Mouse (Mus musculus): Measurements from ENCODE around the gene Ola1. TPM values are rescaled to one million over a fixed set of nuclear protein-coding genes. Genes with fewer than 3 reads are reported as not detected.

Gene Ola1
- polyA plus RNA-seq (2014; fragmentation: Nextera tagmentation; extraction: Ambion mirVana), result 99.2 and 101 TPM in 2 replicates

GRCm38 (mm10) chr2:73218913-73219312 lies at the start of gene Ola1:
Ola1 (minus strand) TSS chr2:73218924.
- H3K9me3 ChIP-seq (ENCODE audit: control insufficient read depth, low read length), result no peaks in the 10 kb centered on the region
- DNase-seq (ENCODE audit: low spot score, missing footprints) (no peak), ATAC-seq (ENCODE audit: low FRiP score) (no peak)
- no peak within 1 kb of the TSS for H3K27ac ChIP-seq (ENCODE audit: low read depth, low read length)
- H3K4me3 ChIP-seq (ENCODE audit: low read depth, low read length), result no peak within 1 kb of the TSS
- H3K9ac ChIP-seq (ENCODE audit: low read length), result no peak within 1 kb of the TSS
- 89% methylated on average over 5 of the region's 5 CpGs for WGBS
- no peak within 1 kb of the TSS for H3K4me2 ChIP-seq
- H3K36me3 ChIP-seq (ENCODE audit: control insufficient read depth, insufficient read depth, low read length), result no peaks in the 10 kb centered on the region
- no peaks in the 10 kb centered on the region for H3K27me3 ChIP-seq (ENCODE audit: control insufficient read depth, insufficient read depth, low read length)
- H3K4me1 ChIP-seq (ENCODE audit: control insufficient read depth, insufficient read depth, low read length), result peaks cover 2% of the 10 kb centered on the region; the same call in 1 of the 2 replicates

GRCm38 (mm10) chr2:73268281-73268680 lies 49.6 kb upstream of the Ola1 start:
- H3K27me3 ChIP-seq (ENCODE audit: control insufficient read depth, insufficient read depth, low read length), result peaks cover 96% of the 10 kb centered on the region
- no peaks in the 10 kb centered on the region for H3K9me3 ChIP-seq (ENCODE audit: control insufficient read depth, low read length)
- H3K4me2 ChIP-seq, result no peak overlapping the region; the same call in 1 of the 2 replicates
- H3K9ac ChIP-seq (ENCODE audit: low read length), result no peak overlapping the region
- DNase-seq (ENCODE audit: low spot score, missing footprints) (peak; percentile 94), ATAC-seq (ENCODE audit: low FRiP score) (no peak)
- no peak overlapping the region for H3K27ac ChIP-seq (ENCODE audit: low read depth, low read length)
- no peak overlapping the region for H3K4me3 ChIP-seq (ENCODE audit: low read depth, low read length)
- H3K4me1 ChIP-seq (ENCODE audit: control insufficient read depth, insufficient read depth, low read length), result peaks cover 29% of the 10 kb centered on the region
- H3K36me3 ChIP-seq (ENCODE audit: control insufficient read depth, insufficient read depth, low read length), result no peaks in the 10 kb centered on the region
- WGBS, result under 1% methylated on average over 12 of the region's 12 CpGs

DNA sequence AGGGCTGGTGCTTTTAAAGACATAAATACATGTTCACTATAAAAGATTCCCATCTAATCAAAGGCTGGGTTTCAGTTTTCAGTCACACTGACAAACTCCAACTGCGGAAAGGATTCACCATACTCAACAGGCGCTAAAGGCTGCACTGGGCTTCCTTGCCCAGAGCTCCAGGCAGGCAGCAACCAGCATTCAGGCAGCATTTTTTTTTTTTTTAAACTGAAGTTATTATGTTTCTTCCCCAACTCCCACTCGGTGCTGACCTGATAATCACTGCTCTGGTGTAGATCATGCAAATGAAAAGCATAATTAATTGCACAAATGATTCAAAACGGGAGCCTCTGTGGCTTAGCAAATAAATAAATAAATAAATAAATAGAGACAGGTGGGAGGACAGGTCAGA lies 49.1 kb upstream of the Ola1 start:
- Histone ChIP-seq H3K4me3 (ENCODE audit: low read depth, low read length) (no peak overlapping the region), H3K27ac (ENCODE audit: low read depth, low read length) (no peak overlapping the region), H3K4me2 (no peak overlapping the region), H3K27me3 (ENCODE audit: control insufficient read depth, insufficient read depth, low read length) (peaks cover 96% of the 10 kb centered on the region), H3K4me1 (ENCODE audit: control insufficient read depth, insufficient read depth, low read length) (peaks cover 24% of the 10 kb centered on the region), H3K36me3 (ENCODE audit: control insufficient read depth, insufficient read depth, low read length) (no peaks in the 10 kb centered on the region), H3K9ac (ENCODE audit: low read length) (no peak overlapping the region), H3K9me3 (ENCODE audit: control insufficient read depth, low read length) (no peaks in the 10 kb centered on the region)
- DNase-seq (ENCODE audit: low spot score, missing footprints) (peak; percentile 87), ATAC-seq (ENCODE audit: low FRiP score) (no peak)
- WGBS, result 0% methylated on average over 4 of the region's 4 CpGs

- Histone ChIP-seq H3K27me3 (ENCODE audit: control insufficient read depth, insufficient read depth, low read length) (peaks cover 96% of the 10 kb centered on the region), H3K4me1 (ENCODE audit: control insufficient read depth, insufficient read depth, low read length) (peaks cover 19% of the 10 kb centered on the region), H3K4me3 (ENCODE audit: low read depth, low read length) (no peak overlapping the region), H3K9me3 (ENCODE audit: control insufficient read depth, low read length) (no peaks in the 10 kb centered on the region), H3K9ac (ENCODE audit: low read length) (no peak overlapping the region), H3K36me3 (ENCODE audit: control insufficient read depth, insufficient read depth, low read length) (no peaks in the 10 kb centered on the region), H3K27ac (ENCODE audit: low read depth, low read length) (no peak overlapping the region), H3K4me2 (no peak overlapping the region)
- peak; percentile 90 for DNase-seq (ENCODE audit: low spot score, missing footprints)
- no peak for ATAC-seq (ENCODE audit: low FRiP score)
- WGBS, result 29% methylated on average over 3 of the region's 3 CpGs
Observed at GRCm38 (mm10) chr2:73267231-73267630, 48.5 kb upstream of the Ola1 start.

DNA sequence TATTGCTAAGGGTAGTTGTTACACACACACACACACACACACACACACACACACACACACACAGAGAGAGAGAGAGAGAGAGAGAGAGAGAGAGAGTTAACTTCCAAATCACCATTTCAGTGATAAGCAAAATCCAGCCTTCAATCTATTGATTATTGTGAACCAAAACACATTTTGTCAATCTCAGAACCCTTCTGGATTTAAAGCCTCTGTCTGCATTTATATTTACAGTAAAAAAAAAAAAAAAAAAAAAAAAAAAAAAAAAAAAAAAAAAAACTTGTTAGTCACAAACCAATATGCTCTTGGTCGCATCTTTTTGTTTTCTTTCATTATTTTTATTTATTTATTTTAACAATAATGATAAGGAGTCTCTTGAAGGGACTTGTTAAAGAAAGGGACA lies 47.9 kb upstream of the Ola1 start:
- no peak overlapping the region for H3K9ac ChIP-seq (ENCODE audit: low read length)
- H3K4me2 ChIP-seq, result no peak overlapping the region
- no peak for ATAC-seq (ENCODE audit: low FRiP score)
- no peak overlapping the region for H3K4me3 ChIP-seq (ENCODE audit: low read depth, low read length)
- H3K9me3 ChIP-seq (ENCODE audit: control insufficient read depth, low read length), result no peaks in the 10 kb centered on the region
- no peak for DNase-seq (ENCODE audit: low spot score, missing footprints)
- WGBS, result 50% methylated on average over 1 of the region's 1 CpGs
- peaks cover 95% of the 10 kb centered on the region for H3K27me3 ChIP-seq (ENCODE audit: control insufficient read depth, insufficient read depth, low read length)
- H3K36me3 ChIP-seq (ENCODE audit: control insufficient read depth, insufficient read depth, low read length), result no peaks in the 10 kb centered on the region
- H3K4me1 ChIP-seq (ENCODE audit: control insufficient read depth, insufficient read depth, low read length), result peaks cover 18% of the 10 kb centered on the region
- H3K27ac ChIP-seq (ENCODE audit: low read depth, low read length), result no peak overlapping the region

- H3K4me1 ChIP-seq (ENCODE audit: control insufficient read depth, insufficient read depth, low read length), result peaks cover 14% of the 10 kb centered on the region
- H3K4me2 ChIP-seq, result no peak overlapping the region
- WGBS, result 9% methylated on average over 5 of the region's 5 CpGs
- peaks cover 89% of the 10 kb centered on the region for H3K27me3 ChIP-seq (ENCODE audit: control insufficient read depth, insufficient read depth, low read length)
- no peak overlapping the region for H3K9ac ChIP-seq (ENCODE audit: low read length)
- H3K27ac ChIP-seq (ENCODE audit: low read depth, low read length), result no peak overlapping the region
- DNase-seq (ENCODE audit: low spot score, missing footprints) (peak; percentile 88), ATAC-seq (ENCODE audit: low FRiP score) (no peak)
- no peak overlapping the region for H3K4me3 ChIP-seq (ENCODE audit: low read depth, low read length)
- H3K36me3 ChIP-seq (ENCODE audit: control insufficient read depth, insufficient read depth, low read length), result no peaks in the 10 kb centered on the region
- peaks cover 1% of the 10 kb centered on the region; the same call in 1 of the 2 replicates for H3K9me3 ChIP-seq (ENCODE audit: control insufficient read depth, low read length)
Observed at GRCm38 (mm10) chr2:73266011-73266410, 47.3 kb upstream of the Ola1 start.

DNA sequence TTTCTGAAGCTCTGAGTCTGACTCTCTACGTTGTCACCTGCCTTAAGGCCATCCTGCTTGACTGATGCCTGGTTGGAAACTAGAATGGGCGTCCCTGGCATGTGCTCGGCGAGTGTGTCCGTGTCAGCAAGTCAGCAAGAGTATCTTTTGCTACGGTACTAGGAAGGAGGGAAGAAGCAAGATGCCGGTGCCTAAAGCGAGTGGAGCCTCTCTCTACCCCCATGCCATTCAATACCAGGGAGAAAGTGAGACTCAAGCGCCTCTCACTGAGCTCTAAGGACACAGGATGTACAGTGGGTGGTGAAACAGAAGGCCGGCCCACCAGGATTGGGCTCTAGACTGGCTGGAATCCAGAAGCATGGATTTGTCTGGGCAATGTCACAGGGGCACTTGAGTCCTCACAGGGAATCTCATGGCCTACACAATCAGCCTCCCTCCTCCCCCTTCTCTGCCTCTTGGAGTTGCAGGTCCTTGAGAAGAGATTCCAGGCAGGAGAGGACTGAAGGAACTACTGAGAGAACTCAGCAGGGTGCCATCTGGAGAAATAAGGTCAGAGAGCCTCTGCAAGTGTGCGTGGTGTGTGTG lies 46.0 kb upstream of the Ola1 start:
- DNase-seq (ENCODE audit: low spot score, missing footprints) (peak; percentile 91), ATAC-seq (ENCODE audit: low FRiP score) (no peak)
- H3K27ac ChIP-seq (ENCODE audit: low read depth, low read length), result no peak overlapping the region
- peaks cover 76% of the 10 kb centered on the region for H3K27me3 ChIP-seq (ENCODE audit: control insufficient read depth, insufficient read depth, low read length)
- WGBS, result 7% methylated on average over 11 of the region's 11 CpGs
- no peak overlapping the region for H3K9ac ChIP-seq (ENCODE audit: low read length)
- peaks cover 2% of the 10 kb centered on the region; the same call in 1 of the 2 replicates for H3K9me3 ChIP-seq (ENCODE audit: control insufficient read depth, low read length)
- H3K4me1 ChIP-seq (ENCODE audit: control insufficient read depth, insufficient read depth, low read length), result peaks cover 8% of the 10 kb centered on the region
- H3K36me3 ChIP-seq (ENCODE audit: control insufficient read depth, insufficient read depth, low read length), result no peaks in the 10 kb centered on the region
- peak overlapping the region; percentile 53 for H3K4me2 ChIP-seq
- H3K4me3 ChIP-seq (ENCODE audit: low read depth, low read length), result no peak overlapping the region

GRCm38 (mm10) chr2:73263794-73264610 lies 45.3 kb upstream of the Ola1 start:
- Histone ChIP-seq H3K27me3 (ENCODE audit: control insufficient read depth, insufficient read depth, low read length) (peaks cover 69% of the 10 kb centered on the region), H3K9me3 (ENCODE audit: control insufficient read depth, low read length) (peaks cover 2% of the 10 kb centered on the region; the same call in 1 of the 2 replicates), H3K4me3 (ENCODE audit: low read depth, low read length) (peak overlapping the region; percentile 24), H3K4me1 (ENCODE audit: control insufficient read depth, insufficient read depth, low read length) (peaks cover 8% of the 10 kb centered on the region), H3K4me2 (peak overlapping the region; percentile 53), H3K27ac (ENCODE audit: low read depth, low read length) (no peak overlapping the region), H3K36me3 (ENCODE audit: control insufficient read depth, insufficient read depth, low read length) (no peaks in the 10 kb centered on the region), H3K9ac (ENCODE audit: low read length) (peak overlapping the region; percentile 36)
- ATAC-seq (ENCODE audit: low FRiP score), result no peak
- 1% methylated on average over 38 of the region's 38 CpGs for WGBS
- DNase-seq (ENCODE audit: low spot score, missing footprints), result peak; percentile 96

DNA sequence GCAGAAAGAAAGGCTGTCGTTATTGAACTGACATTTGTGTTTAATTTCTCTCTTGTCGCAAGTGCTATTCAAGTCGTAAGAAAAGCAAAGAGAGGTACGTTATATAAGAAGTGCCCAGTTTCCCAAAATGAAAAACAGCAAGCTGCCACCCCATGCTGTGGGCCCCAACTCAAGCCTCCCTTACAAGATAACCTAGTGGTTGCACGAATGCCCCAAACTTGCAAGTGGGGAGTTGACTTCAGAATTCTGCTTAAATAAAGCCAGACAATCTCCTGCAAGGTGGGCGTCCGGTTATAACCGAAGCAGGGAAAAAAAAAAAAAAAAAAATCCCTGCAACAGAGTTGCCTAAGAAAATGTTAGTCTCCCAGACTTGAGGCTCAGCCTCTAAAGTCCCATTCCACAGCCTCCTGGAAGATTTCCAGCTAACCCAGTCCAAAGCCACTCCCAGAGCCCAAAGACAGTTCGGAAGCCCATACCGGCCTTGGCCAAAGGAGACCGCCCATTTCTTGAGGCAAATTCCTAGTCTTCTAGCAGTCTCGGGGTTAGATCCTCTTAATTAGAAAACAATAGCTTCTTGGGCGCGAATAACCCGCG lies 44.5 kb upstream of the Ola1 start:
- Histone ChIP-seq H3K4me2 (peak overlapping the region; percentile 53), H3K27ac (ENCODE audit: low read depth, low read length) (no peak overlapping the region), H3K9ac (ENCODE audit: low read length) (peak overlapping the region; percentile 36), H3K9me3 (ENCODE audit: control insufficient read depth, low read length) (peaks cover 2% of the 10 kb centered on the region; the same call in 1 of the 2 replicates), H3K4me1 (ENCODE audit: control insufficient read depth, insufficient read depth, low read length) (peaks cover 8% of the 10 kb centered on the region), H3K4me3 (ENCODE audit: low read depth, low read length) (peak overlapping the region; percentile 24), H3K27me3 (ENCODE audit: control insufficient read depth, insufficient read depth, low read length) (peaks cover 62% of the 10 kb centered on the region), H3K36me3 (ENCODE audit: control insufficient read depth, insufficient read depth, low read length) (no peaks in the 10 kb centered on the region)
- DNase-seq (ENCODE audit: low spot score, missing footprints) (peak; percentile 93), ATAC-seq (ENCODE audit: low FRiP score) (no peak)
- 3% methylated on average over 16 of the region's 16 CpGs for WGBS
